Mouse (Mus musculus) thymus, adult 2 months (tissue): Measurements from ENCODE around the gene Plekhg2. TPM values are rescaled to one million over a fixed set of nuclear protein-coding genes. Genes with fewer than 3 reads are reported as not detected.

Experiments used
- DNase-seq: peaks from one replicate; pipeline ENCODE4 v3.0.0; 2021
- H3K27ac ChIP-seq: fragments of 200-500 bp; 2 replicates; pipeline ENCODE4 v1.5.1; 2012; ENCODE audit warnings: low read length, control low read depth; ENCODE audit not compliant: control insufficient read depth, insufficient read depth
- H3K27me3 ChIP-seq: fragments of 200-500 bp; 2 replicates; pipeline ENCODE4 v1.6.1; 2012; ENCODE audit warnings: mild to moderate bottlenecking, low read length, moderate library complexity, mixed read lengths; ENCODE audit not compliant: control insufficient read depth, insufficient read depth
- H3K36me3 ChIP-seq: fragments of 200-500 bp; 2 replicates; pipeline ENCODE4 v1.6.1; 2012; ENCODE audit warnings: mild to moderate bottlenecking, low read length, moderate library complexity; ENCODE audit not compliant: control insufficient read depth, insufficient read depth
- H3K4me1 ChIP-seq: fragments of 200-500 bp; replicated peaks from 2 replicates; pipeline ENCODE4 v1.6.1; 2012; ENCODE audit warnings: low read length; ENCODE audit not compliant: control insufficient read depth, insufficient read depth
- H3K4me3 ChIP-seq: fragments of 200-500 bp; 2 replicates; pipeline ENCODE4 v1.5.1; 2012; ENCODE audit warnings: mild to moderate bottlenecking, low read length, control low read depth, moderate library complexity; ENCODE audit not compliant: control insufficient read depth, insufficient read depth
- CTCF ChIP-seq: fragments of 200-500 bp; IDR thresholded peaks from 2 replicates; pipeline ENCODE4 v1.5.1; 2012; ENCODE audit warnings: mild to moderate bottlenecking, control low read depth, low read length, moderate library complexity, borderline replicate concordance; ENCODE audit not compliant: control insufficient read depth, poor library complexity, insufficient read depth; ENCODE audit errors: extremely low read depth
- POLR2A ChIP-seq: fragments of 200-500 bp; IDR thresholded peaks from 2 replicates; pipeline ENCODE4 v1.6.1; 2012; ENCODE audit warnings: mild to moderate bottlenecking, low read length, control low read depth, moderate library complexity; ENCODE audit not compliant: control insufficient read depth, poor library complexity, insufficient read depth; ENCODE audit errors: extremely low read depth
- WGBS: fragments of 180-500 bp; shearing (Covaris S2); methylation state at CpG from one replicate; pipeline ENCODE4 v1.1.7; 2018; 5-methylcytosine and 5-hydroxymethylcytosine counted together
- polyA plus RNA-seq: library from polyadenylated mRNA; depleted of rRNA; stranded (reverse); fragments of >200 nt; gene quantifications from 2 replicates; pipeline ENCODE4 v1.2.3, GENCODE M21; 2012; rRNA removed

The Plekhg2 gene
- polyA plus RNA-seq, 1 experiment = 187 TPM

DNA sequence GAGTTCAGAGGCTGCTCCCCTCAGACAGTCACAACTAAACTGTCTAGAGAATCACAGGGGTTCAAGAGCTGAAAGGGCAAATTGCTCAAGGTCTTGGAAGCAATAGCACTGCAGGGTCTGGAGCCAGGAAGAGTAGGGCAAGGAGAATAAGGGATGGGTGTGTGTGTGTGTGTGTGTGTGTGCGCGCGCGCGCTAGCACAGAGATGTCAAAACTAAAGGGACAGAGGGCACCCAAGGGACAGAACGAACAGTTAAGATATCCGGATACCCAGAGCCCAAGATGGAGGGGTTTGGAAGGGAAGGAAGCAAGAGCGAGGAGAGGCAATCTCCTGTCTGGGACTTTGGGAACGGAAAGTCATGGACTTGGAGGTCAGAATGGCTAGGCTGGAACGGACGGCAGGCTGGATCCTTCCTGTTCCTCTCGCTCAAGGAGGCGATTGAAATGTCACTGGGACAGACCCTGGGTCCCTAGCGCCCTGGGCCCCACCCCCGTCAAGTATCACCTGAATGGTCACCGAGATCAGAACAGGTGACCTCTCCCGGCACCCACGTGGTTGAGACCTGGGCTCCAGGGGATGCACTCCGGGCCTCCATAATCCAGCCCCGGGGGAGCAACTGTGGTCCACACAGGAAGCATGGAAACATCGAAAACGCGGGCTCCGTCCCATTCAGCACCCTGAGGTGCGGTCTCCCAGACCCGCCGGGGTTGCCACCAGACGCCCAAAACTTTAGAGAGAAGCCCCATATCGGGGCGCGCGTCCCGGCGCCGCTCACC, 61.1 kb downstream of the Plekhg2 start:
- Histone ChIP-seq H3K4me1 (peaks cover 7% of the 10 kb centered on the region), H3K4me3 (peak overlapping the region; percentile 69), H3K27ac (no peak overlapping the region), H3K27me3 (no peaks in the 10 kb centered on the region), H3K36me3 (peaks cover 29% of the 10 kb centered on the region)
- WGBS = 6% methylated on average over 35 of the region's 35 CpGs
- no peak for DNase-seq
- no peak for TF ChIP-seq CTCF
- TF ChIP-seq POLR2A = no peak

DNA sequence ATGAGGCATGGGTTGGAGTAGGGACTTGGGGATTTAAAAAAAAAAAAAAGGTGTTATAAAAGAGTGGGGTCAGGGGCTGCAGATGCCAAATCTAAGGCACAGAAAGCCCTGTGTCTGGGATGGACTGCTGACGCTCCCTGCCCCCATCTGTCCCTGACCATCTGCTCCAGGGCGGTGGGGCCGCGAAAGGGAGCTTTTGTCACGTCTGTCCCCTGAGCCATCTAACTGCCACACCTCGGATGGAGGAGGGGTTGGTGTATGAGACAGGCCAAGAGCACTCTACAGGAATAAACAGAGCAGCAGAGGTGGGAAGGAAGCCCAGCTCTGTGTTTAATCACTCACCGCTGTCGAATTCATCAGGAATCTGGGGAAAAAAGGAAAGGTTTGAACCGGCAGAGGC, 62.7 kb downstream of the Plekhg2 start:
- 93% methylated on average over 9 of the region's 9 CpGs for WGBS

More for the DNA sequence above, 62.7 kb downstream of the Plekhg2 start:
- DNase-seq = no peak
- Histone ChIP-seq H3K4me1 (peaks cover 7% of the 10 kb centered on the region), H3K36me3 (peaks cover 25% of the 10 kb centered on the region), H3K27me3 (no peaks in the 10 kb centered on the region), H3K4me3 (no peak overlapping the region), H3K27ac (no peak overlapping the region)
- no peak for TF ChIP-seq CTCF

Other genes starting within 250 kb of the Plekhg2 start
- gene 9530053A07Rik, start 243.1 kb downstream of the Plekhg2 start, polyA plus RNA-seq = 0.99 and 1.0 TPM in 2 replicates
- gene Fbl, start 202.9 kb downstream of the Plekhg2 start, polyA plus RNA-seq = 72.4 and 91.4 TPM in 2 replicates
- 126 and 145 TPM in 2 replicates for gene Dyrk1b, start 193.1 kb downstream of the Plekhg2 start, polyA plus RNA-seq
- gene Eid2, start 104.7 kb downstream of the Plekhg2 start, polyA plus RNA-seq = 4.6 and 5.8 TPM in 2 replicates
- 8.7 and 11.8 TPM in 2 replicates for gene Eid2b, start 94.9 kb downstream of the Plekhg2 start, polyA plus RNA-seq
- gene Selenov, start 81.4 kb downstream of the Plekhg2 start, polyA plus RNA-seq = 0.24 TPM in 1 of 2 replicates, not detected in the other
- 1.1 and 1.3 TPM in 2 replicates for gene Dll3, start 70.4 kb downstream of the Plekhg2 start, polyA plus RNA-seq
- 100 and 102 TPM in 2 replicates for gene Timm50, start 60.5 kb downstream of the Plekhg2 start, polyA plus RNA-seq
- 241 and 245 TPM in 2 replicates for gene Supt5, start 33.9 kb downstream of the Plekhg2 start, polyA plus RNA-seq
- gene Rps16, start 21.9 kb downstream of the Plekhg2 start, polyA plus RNA-seq = 1,733 and 1,891 TPM in 2 replicates
- 152 and 159 TPM in 2 replicates for gene Zfp36, start 7.7 kb upstream of the Plekhg2 start, polyA plus RNA-seq
- gene Med29, start 20.1 kb upstream of the Plekhg2 start, polyA plus RNA-seq = 56.0 and 65.3 TPM in 2 replicates
- 146 and 182 TPM in 2 replicates for gene Paf1, start 20.4 kb upstream of the Plekhg2 start, polyA plus RNA-seq
- gene Gmfg, start 64.8 kb upstream of the Plekhg2 start, polyA plus RNA-seq = 180 and 194 TPM in 2 replicates
- gene Lrfn1, start 79.4 kb upstream of the Plekhg2 start, polyA plus RNA-seq = 7.6 and 9.1 TPM in 2 replicates
- 0.59 and 0.77 TPM in 2 replicates for gene Ifnl2, start 137.9 kb upstream of the Plekhg2 start, polyA plus RNA-seq
- gene Ifnl3, start 150.2 kb upstream of the Plekhg2 start, polyA plus RNA-seq = 0.37 and 0.78 TPM in 2 replicates
- 2.1 and 2.4 TPM in 2 replicates for gene Sycn, start 168.3 kb upstream of the Plekhg2 start, polyA plus RNA-seq
- 1.4 TPM in 2 replicates for gene Nccrp1, start 174.7 kb upstream of the Plekhg2 start, polyA plus RNA-seq
- gene Samd4b, start 225.5 kb upstream of the Plekhg2 start, polyA plus RNA-seq = 118 and 139 TPM in 2 replicates
- 32.8 and 37.7 TPM in 2 replicates for gene Pak4, start 225.6 kb upstream of the Plekhg2 start, polyA plus RNA-seq